Mouse (Mus musculus): ENCODE data around the gene Slc25a21. TPM values are rescaled to one million over a fixed set of nuclear protein-coding genes. Genes with fewer than 3 reads are reported as not detected.

Gene Slc25a21
- polyA plus RNA-seq, 1 experiment from 2014 or later: 1.2 TPM

GRCm38 (mm10) chr12:56696174-56697010 is 500.9 kb downstream of the Slc25a21 start:
- H3K4me2 ChIP-seq (replicated peaks; ENCODE audit: low read depth): peak overlapping the region; percentile 56
- TF ChIP-seq EP300 (optimal IDR thresholded peaks at IDR 0.05) (no peak), CTCF (IDR thresholded peaks at IDR 0.05; ENCODE audit: low read depth) (no peak)
- H3K4me1 ChIP-seq (replicated peaks; ENCODE audit: control insufficient read depth, insufficient read depth): no peaks in the 10 kb centered on the region
- H3K4me3 ChIP-seq (ENCODE audit: low read depth, low read length): peak overlapping the region; percentile 36
- WGBS: under 1% methylated on average over 57 of the region's 57 CpGs
- DNase-seq (ENCODE audit: low spot score) (peak; percentile 38), ATAC-seq (ENCODE audit: low FRiP score, low TSS enrichment) (no peak)
- H3K9me3 ChIP-seq (ENCODE audit: control insufficient read depth, low read length): no peaks in the 10 kb centered on the region
- H3K27ac ChIP-seq (replicated peaks): no peak overlapping the region
- H3K36me3 ChIP-seq (ENCODE audit: control insufficient read depth, insufficient read depth, low read length): no peaks in the 10 kb centered on the region
- 0 out of 2 replicates have a peak overlapping the region, but pooled peaks have one; percentile 8 for H3K9ac ChIP-seq (ENCODE audit: low read length)
- H3K27me3 ChIP-seq (ENCODE audit: control insufficient read depth, insufficient read depth, low read length): peaks cover 39% of the 10 kb centered on the region

DNA sequence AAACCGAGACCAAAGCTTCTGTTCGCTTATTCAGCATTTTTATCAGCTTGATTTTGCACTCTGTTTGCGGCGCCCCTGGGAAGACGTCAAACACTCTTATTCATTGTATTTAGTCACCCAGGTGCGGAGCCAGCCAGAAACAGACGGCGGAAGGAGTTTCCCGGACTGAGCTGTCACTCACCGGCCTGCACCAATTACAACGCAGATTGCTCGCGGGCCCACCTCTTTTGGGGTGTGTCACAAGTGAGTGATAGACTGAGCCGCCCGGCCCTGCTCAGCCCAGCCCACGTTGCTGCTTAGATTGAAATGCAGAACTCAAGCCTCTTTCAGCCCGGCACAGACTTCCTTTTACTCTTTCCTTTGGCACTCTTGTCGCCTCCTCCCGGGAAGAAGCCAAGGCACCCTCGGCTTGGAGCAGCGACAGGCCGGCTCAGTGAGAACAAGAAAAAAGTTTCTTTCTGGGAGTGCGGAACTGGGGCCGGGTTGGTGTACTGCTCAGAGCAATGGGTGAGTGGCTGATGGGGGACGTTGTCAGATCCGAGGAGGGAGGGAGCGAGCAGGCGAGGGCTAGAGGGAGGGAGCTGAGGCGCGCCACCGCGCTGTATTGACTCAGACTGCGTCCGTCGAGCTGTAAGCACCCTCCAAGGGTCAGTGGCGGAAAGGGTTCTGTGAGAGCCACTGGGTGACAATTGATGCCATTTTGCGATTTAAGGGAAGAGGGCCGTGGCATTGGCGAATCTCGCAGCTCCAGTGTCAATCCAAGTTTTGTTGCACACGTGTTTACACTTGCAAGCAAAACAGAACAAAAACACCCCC is 501.7 kb downstream of the Slc25a21 start:
- Histone ChIP-seq H3K9me3 (ENCODE audit: control insufficient read depth, low read length) (no peaks in the 10 kb centered on the region), H3K4me2 (replicated peaks; ENCODE audit: low read depth) (peak overlapping the region; percentile 56), H3K27ac (replicated peaks) (peak overlapping the region; percentile 30; the same call in 1 of the 2 replicates), H3K36me3 (ENCODE audit: control insufficient read depth, insufficient read depth, low read length) (no peaks in the 10 kb centered on the region), H3K4me1 (replicated peaks; ENCODE audit: control insufficient read depth, insufficient read depth) (no peaks in the 10 kb centered on the region), H3K4me3 (ENCODE audit: low read depth, low read length) (peak overlapping the region; percentile 36), H3K9ac (ENCODE audit: low read length) (no peak overlapping the region), H3K27me3 (ENCODE audit: control insufficient read depth, insufficient read depth, low read length) (peaks cover 42% of the 10 kb centered on the region)
- WGBS: under 1% methylated on average over 41 of the region's 41 CpGs
- TF ChIP-seq CTCF (IDR thresholded peaks at IDR 0.05; ENCODE audit: low read depth) (no peak), EP300 (optimal IDR thresholded peaks at IDR 0.05) (no peak)
- DNase-seq (ENCODE audit: low spot score): peak; percentile 92
- peak; percentile 98 for ATAC-seq (ENCODE audit: low FRiP score, low TSS enrichment)

- no peak for TF ChIP-seq EP300 (optimal IDR thresholded peaks at IDR 0.05)
- TF ChIP-seq CTCF (IDR thresholded peaks at IDR 0.05; ENCODE audit: low read depth): no peak
- no peak for ATAC-seq (ENCODE audit: low FRiP score, low TSS enrichment)
- WGBS: 5% methylated on average over 11 of the region's 11 CpGs
Observed at GRCm38 (mm10) chr12:56694936-56695335, 502.3 kb downstream of the Slc25a21 start.

DNA sequence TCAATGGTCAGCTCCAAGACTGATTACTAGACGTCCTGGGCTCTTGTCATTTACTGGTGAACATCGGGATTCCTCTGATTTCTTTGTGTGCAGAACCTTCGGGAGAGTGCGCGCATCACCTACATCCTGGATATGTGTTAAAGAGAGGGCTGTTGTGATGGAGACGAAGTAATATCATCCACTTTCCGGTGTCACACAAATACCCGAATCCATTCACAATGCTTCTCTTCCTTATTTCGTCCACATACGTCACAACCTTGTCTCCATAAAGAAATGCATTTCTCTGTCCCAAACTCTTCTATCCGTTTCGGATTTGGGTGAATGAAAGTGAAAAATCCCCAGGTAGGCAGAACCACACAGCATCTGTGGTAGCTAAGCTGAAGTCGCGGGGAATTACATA is 502.9 kb downstream of the Slc25a21 start:
- H3K27me3 ChIP-seq (ENCODE audit: control insufficient read depth, insufficient read depth, low read length): peaks cover 32% of the 10 kb centered on the region
- H3K36me3 ChIP-seq (ENCODE audit: control insufficient read depth, insufficient read depth, low read length): no peaks in the 10 kb centered on the region
- DNase-seq (ENCODE audit: low spot score) (no peak), ATAC-seq (ENCODE audit: low FRiP score, low TSS enrichment) (no peak)
- H3K4me1 ChIP-seq (replicated peaks; ENCODE audit: control insufficient read depth, insufficient read depth): no peaks in the 10 kb centered on the region
- H3K4me2 ChIP-seq (replicated peaks; ENCODE audit: low read depth): no peak overlapping the region
- no peaks in the 10 kb centered on the region for H3K9me3 ChIP-seq (ENCODE audit: control insufficient read depth, low read length)
- H3K9ac ChIP-seq (ENCODE audit: low read length): no peak overlapping the region
- no peak overlapping the region for H3K27ac ChIP-seq (replicated peaks)
- TF ChIP-seq CTCF (IDR thresholded peaks at IDR 0.05; ENCODE audit: low read depth) (no peak), EP300 (optimal IDR thresholded peaks at IDR 0.05) (no peak)
- H3K4me3 ChIP-seq (ENCODE audit: low read depth, low read length): no peak overlapping the region
- 16% methylated on average over 14 of the region's 14 CpGs for WGBS

More at GRCm38 (mm10) chr12:56694936-56695335, 502.3 kb downstream of the Slc25a21 start:
- no peak overlapping the region for H3K27ac ChIP-seq (replicated peaks)
- H3K4me3 ChIP-seq (ENCODE audit: low read depth, low read length): peak overlapping the region; percentile 36
- no peak overlapping the region for H3K9ac ChIP-seq (ENCODE audit: low read length)
- H3K9me3 ChIP-seq (ENCODE audit: control insufficient read depth, low read length): no peaks in the 10 kb centered on the region
- no peak for DNase-seq (ENCODE audit: low spot score)
- no peaks in the 10 kb centered on the region for H3K36me3 ChIP-seq (ENCODE audit: control insufficient read depth, insufficient read depth, low read length)
- peak overlapping the region; percentile 56 for H3K4me2 ChIP-seq (replicated peaks; ENCODE audit: low read depth)
- H3K4me1 ChIP-seq (replicated peaks; ENCODE audit: control insufficient read depth, insufficient read depth): no peaks in the 10 kb centered on the region
- H3K27me3 ChIP-seq (ENCODE audit: control insufficient read depth, insufficient read depth, low read length): peaks cover 38% of the 10 kb centered on the region

DNA sequence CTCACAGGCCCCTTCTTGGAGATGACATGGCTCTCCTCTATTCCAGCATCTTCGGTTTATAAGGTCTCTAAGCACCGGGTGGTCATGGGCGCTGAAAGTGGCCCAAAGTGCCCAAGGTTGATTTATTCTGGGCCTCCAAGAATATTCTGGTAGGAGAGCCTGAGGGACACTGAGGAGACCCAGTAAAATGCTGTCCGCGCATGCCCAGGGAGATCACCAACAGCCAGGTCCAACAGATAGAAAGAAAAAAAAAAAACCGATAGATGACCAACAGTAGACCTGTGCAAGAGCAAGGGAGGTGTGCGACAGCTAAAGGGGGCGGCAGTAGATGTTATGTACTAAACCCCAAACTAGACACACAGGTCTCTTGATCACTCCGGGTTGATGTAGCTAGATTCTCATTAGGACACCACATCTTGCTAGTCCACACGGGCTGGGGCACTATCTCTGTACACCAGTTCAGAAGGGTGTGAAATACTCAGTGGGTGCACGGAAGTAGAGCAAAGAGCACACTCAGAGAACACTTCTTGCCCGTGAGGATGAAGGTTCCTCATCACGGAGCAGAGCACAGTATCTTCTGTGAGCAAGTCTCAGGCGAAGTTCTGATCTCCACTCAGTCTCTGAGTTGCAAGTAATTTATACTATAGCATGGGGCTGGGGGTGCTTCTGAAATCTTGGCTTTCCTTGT is 503.7 kb downstream of the Slc25a21 start:
- Histone ChIP-seq H3K27me3 (ENCODE audit: control insufficient read depth, insufficient read depth, low read length) (peaks cover 32% of the 10 kb centered on the region), H3K9me3 (ENCODE audit: control insufficient read depth, low read length) (no peaks in the 10 kb centered on the region), H3K4me1 (replicated peaks; ENCODE audit: control insufficient read depth, insufficient read depth) (no peaks in the 10 kb centered on the region), H3K4me2 (replicated peaks; ENCODE audit: low read depth) (no peak overlapping the region), H3K36me3 (ENCODE audit: control insufficient read depth, insufficient read depth, low read length) (no peaks in the 10 kb centered on the region), H3K27ac (replicated peaks) (no peak overlapping the region), H3K4me3 (ENCODE audit: low read depth, low read length) (no peak overlapping the region), H3K9ac (ENCODE audit: low read length) (no peak overlapping the region)
- ATAC-seq (ENCODE audit: low FRiP score, low TSS enrichment) (no peak), DNase-seq (ENCODE audit: low spot score) (no peak)
- TF ChIP-seq EP300 (optimal IDR thresholded peaks at IDR 0.05) (no peak), CTCF (IDR thresholded peaks at IDR 0.05; ENCODE audit: low read depth) (no peak)
- WGBS: 31% methylated on average over 14 of the region's 14 CpGs
